Mouse (Mus musculus) spleen, adult 18-20 months (tissue): ENCODE measurements around the gene Ska3.

Experiments used
- DNase-seq, 2 experiments: peaks; one replicate each; pipeline ENCODE4 v3.0.0; 2022; ENCODE audit warnings: mixed read lengths in 2 of 2

The Ska3 gene

GRCm38 (mm10) chr14:57791171-57791570 lies 34.8 kb downstream of the Ska3 start:
- DNase-seq = no peak

GRCm38 (mm10) chr14:57789759-57790158 lies 36.2 kb downstream of the Ska3 start:
- no peak for DNase-seq

- no peak for DNase-seq
Measured at GRCm38 (mm10) chr14:57789311-57789710, 36.7 kb downstream of the Ska3 start.

- DNase-seq = no peak
Measured at GRCm38 (mm10) chr14:57787406-57787805, 38.6 kb downstream of the Ska3 start.

- no peak for DNase-seq
Measured at GRCm38 (mm10) chr14:57772157-57772815, 53.7 kb downstream of the Ska3 start.

GRCm38 (mm10) chr14:57769102-57769501 lies 56.9 kb downstream of the Ska3 start:
- DNase-seq = no peak

GRCm38 (mm10) chr14:57760447-57761412 lies 65.3 kb downstream of the Ska3 start:
- no peak for DNase-seq

- DNase-seq = no peak
Measured at GRCm38 (mm10) chr14:57758237-57758636, 67.7 kb downstream of the Ska3 start, which contains the start of gene Lats2. TSS of gene Lats2 (minus strand) at chr14:57758388.
